Mouse (Mus musculus) neural tube, embryonic 15.5 days (tissue): ENCODE measurements around the gene Mta2. TPM values are rescaled to one million over a fixed set of nuclear protein-coding genes. Genes with fewer than 3 reads are reported as not detected.
"Not testable (repeated sequence)": the region's sequence is repeated elsewhere in the genome, so short reads cannot be mapped to it uniquely, and the experiment has no call there.

Experiments used
- ATAC-seq: fragments of 200-750 bp; cut with Nextera tagmentation; 2 replicates; pipeline ENCODE4 v1.8.0; 2017; ENCODE audit warnings: mild to moderate bottlenecking, moderate TSS enrichment, moderate library complexity; ENCODE audit not compliant: low FRiP score
- H3K27ac ChIP-seq: fragments of 300-500 bp; sonication (generic); replicated peaks from 2 replicates; pipeline ENCODE4 v1.5.1; 2015; ENCODE audit warnings: mild to moderate bottlenecking, inconsistent platforms
- H3K27me3 ChIP-seq: fragments of 300-500 bp; sonication (generic); replicated peaks from 2 replicates; pipeline ENCODE4 v1.6.1; 2015; ENCODE audit warnings: inconsistent platforms
- H3K36me3 ChIP-seq: fragments of 300-500 bp; sonication (generic); 2 replicates; pipeline ENCODE4 v1.6.1; 2015; ENCODE audit warnings: inconsistent platforms
- H3K4me1 ChIP-seq: fragments of 300-500 bp; sonication (generic); 2 replicates; pipeline ENCODE4 v1.6.1; 2015; ENCODE audit warnings: inconsistent platforms
- H3K4me2 ChIP-seq: fragments of 300-500 bp; sonication (generic); 2 replicates; pipeline ENCODE4 v1.6.1; 2015; ENCODE audit warnings: inconsistent platforms, mild to moderate bottlenecking, moderate library complexity
- H3K4me3 ChIP-seq: fragments of 300-500 bp; sonication (generic); replicated peaks from 2 replicates; pipeline ENCODE4 v1.5.1; 2015; ENCODE audit warnings: mild to moderate bottlenecking, inconsistent platforms
- H3K9ac ChIP-seq: fragments of 300-500 bp; sonication (generic); replicated peaks from 2 replicates; pipeline ENCODE4 v1.6.1; 2015; ENCODE audit warnings: mild to moderate bottlenecking, inconsistent platforms
- H3K9me3 ChIP-seq: fragments of 300-500 bp; sonication (generic); replicated peaks from 2 replicates; pipeline ENCODE4 v1.6.1; 2016; ENCODE audit warnings: inconsistent platforms
- WGBS: fragments of 180-500 bp; shearing (Covaris S2); methylation state at CpG from one replicate; pipeline ENCODE4 v1.1.7; 2015; ENCODE audit warnings: mixed read lengths; 5-methylcytosine and 5-hydroxymethylcytosine counted together
- polyA plus RNA-seq: library from polyadenylated mRNA; unstranded; fragments of >200 nt; fragmentation: Nextera tagmentation; extraction: Ambion mirVana; gene quantifications from 2 replicates; pipeline ENCODE4 v1.2.1, GENCODE M21; 2015

The Mta2 gene
- polyA plus RNA-seq, 1 experiment from 2014 or later = 94.8 TPM

DNA sequence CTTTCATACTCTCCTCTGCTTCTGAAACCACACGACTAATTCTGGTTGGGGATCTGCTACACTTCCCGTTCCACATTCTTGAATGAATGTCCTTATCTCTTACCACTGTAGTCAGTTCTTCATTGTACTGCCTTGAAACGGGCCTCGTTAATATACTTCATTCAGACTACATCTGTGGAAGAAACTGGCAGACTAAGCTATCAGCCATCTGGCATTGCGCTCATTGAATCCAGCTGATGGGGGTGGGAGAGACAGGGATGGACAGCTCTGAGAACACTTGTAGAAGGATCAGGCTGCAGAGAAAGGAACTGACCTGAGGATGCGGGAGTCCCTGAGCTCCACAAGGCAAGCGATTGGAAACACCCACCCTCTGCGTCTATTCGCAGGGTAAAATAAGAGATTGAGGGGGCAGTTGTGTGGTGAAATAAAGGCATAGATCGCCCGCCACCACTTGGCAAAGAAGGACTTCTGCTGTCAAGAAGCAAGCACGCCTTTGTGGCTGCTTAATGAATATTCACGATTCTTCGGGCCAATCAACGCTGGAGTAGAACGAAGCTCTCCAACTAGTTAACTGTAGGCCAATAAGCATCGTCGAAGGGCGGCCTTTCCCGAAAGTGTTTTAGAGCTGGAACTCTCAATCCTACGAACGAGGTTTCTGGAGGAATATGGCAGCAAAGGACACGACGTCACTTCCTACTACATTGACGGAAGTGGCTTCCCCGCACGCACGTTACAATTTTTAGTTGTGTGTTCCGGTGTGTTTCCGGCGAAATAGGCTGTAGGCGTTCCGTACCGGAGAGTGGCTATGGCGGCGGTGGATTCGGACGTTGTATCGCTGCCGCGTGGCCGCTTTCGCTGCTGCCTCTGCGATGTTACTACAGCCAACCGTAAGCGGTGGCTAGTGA lies 11.7 kb downstream of the Mta2 start, which contains the start of gene Tut1:
Gene Tut1 (plus strand): TSS at position 713 of the 905 bp plus-strand sequence.
- Histone ChIP-seq H3K36me3 (peaks cover 51% of the 10 kb centered on the region), H3K9ac (peak within 1 kb of the TSS; percentile 67), H3K4me2 (peak within 1 kb of the TSS; percentile 71), H3K27ac (peak within 1 kb of the TSS; percentile 88), H3K4me1 (peaks cover 39% of the 10 kb centered on the region), H3K9me3 (no peaks in the 10 kb centered on the region), H3K27me3 (no peaks in the 10 kb centered on the region), H3K4me3 (peak within 1 kb of the TSS; percentile 62)
- ATAC-seq = peak; percentile 94
- WGBS = 3% methylated on average over 46 of the region's 46 CpGs

DNA sequence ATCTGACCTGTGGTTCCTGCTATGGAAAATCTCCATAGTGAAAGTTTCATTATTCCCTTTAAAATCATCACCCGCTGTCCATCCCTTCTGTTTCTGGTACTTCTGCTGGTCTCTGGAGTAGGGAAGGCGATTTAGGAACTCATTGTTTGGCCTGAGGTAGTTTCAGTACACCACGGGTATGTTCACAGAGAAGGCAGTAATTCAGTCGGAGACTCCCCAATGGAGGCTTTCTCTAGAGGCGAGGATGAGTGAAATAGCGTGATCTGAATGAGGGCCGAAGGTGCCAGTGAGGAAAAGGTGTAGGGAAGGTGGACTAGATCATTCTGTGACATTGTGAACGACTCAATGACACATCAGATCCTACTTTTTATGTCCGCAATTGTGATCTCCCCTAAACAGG lies 12.5 kb downstream of the Mta2 start:
- peak overlapping the region; percentile 62 for H3K4me3 ChIP-seq
- ATAC-seq = no peak
- H3K9me3 ChIP-seq = no peaks in the 10 kb centered on the region
- H3K27me3 ChIP-seq = no peaks in the 10 kb centered on the region
- 5% methylated on average over 9 of the region's 9 CpGs for WGBS
- H3K27ac ChIP-seq = peak overlapping the region; percentile 79
- peak overlapping the region; percentile 67 for H3K9ac ChIP-seq
- peak overlapping the region; percentile 66 for H3K4me2 ChIP-seq
- H3K4me1 ChIP-seq = peaks cover 39% of the 10 kb centered on the region
- H3K36me3 ChIP-seq = peaks cover 49% of the 10 kb centered on the region

DNA sequence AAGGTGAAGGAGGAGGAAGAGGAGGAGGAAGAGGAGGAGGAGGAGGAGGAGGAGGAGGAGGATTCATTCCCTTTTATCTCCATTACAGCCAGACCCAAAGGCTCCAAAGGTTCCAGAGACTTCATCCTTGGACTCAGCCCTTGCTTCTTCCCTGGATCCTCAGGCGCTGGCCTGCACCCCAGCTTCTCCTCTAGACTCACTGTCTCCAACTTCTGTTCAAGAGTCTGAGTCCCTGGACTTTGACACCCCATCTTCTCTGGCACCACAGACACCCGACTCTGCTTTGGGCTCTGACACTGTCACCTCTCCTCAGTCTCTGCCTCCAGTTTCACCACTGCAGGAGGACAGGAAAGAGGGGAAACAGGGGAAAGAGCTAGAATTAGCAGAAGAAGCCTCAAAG lies 20.6 kb downstream of the Mta2 start:
- 96% methylated on average over 2 of the region's 2 CpGs for WGBS
- Histone ChIP-seq H3K4me3 (no peak overlapping the region), H3K36me3 (peaks cover 78% of the 10 kb centered on the region), H3K9me3 (no peaks in the 10 kb centered on the region), H3K4me1 (peaks cover 15% of the 10 kb centered on the region), H3K27me3 (no peaks in the 10 kb centered on the region), H3K4me2 (no peak overlapping the region), H3K9ac (no peak overlapping the region), H3K27ac (no peak overlapping the region)
- no peak for ATAC-seq

DNA sequence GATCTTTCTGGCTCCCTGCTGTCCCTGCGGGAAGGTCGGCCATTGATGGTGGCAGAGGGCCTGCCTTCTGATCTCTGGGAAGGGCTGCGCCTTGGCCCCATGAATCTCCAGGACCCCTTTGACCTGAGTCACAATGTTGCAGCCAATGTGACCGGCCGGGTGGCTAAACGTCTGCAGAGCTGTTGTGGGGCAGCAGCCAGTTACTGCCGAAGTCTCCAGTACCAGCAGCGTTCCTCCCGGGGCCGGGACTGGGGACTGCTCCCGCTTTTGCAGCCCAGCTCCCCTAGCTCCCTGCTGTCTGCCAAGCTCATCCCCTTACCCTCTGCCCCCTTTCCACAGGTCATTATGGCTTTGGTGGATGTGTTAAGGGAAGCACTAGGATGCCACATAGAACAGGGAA lies 23.4 kb downstream of the Mta2 start:
- ATAC-seq = no peak
- H3K36me3 ChIP-seq = peaks cover 71% of the 10 kb centered on the region
- peaks cover 31% of the 10 kb centered on the region for H3K4me1 ChIP-seq
- H3K4me3 ChIP-seq = no peak overlapping the region
- H3K9me3 ChIP-seq = no peaks in the 10 kb centered on the region
- H3K4me2 ChIP-seq = no peak overlapping the region
- 89% methylated on average over 11 of the region's 11 CpGs for WGBS
- no peaks in the 10 kb centered on the region for H3K27me3 ChIP-seq
- no peak overlapping the region for H3K9ac ChIP-seq
- H3K27ac ChIP-seq = no peak overlapping the region

DNA sequence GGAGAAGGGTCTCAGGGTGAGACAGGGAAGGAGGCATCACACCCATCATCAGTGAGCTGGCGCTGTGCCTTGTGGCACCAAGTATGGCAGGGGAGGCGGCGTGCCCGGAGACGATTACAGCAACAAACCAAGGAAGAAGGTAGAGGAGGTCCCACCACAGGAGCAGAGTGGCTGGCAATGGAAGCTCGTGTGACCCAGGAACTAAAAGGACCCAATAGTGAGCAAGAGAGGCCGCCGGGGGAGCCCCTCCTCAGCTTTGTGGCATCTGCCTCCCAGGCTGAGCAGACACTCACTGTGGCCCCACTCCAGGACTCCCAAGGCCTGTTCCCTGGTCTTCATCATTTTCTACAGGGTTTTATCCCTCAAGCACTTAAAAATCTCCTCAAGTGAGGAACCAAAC lies 24.1 kb downstream of the Mta2 start:
- Histone ChIP-seq H3K36me3 (peaks cover 71% of the 10 kb centered on the region), H3K9ac (peak overlapping the region; percentile 32), H3K4me3 (peak overlapping the region; percentile 66; the same call in 1 of the 2 replicates), H3K4me1 (peaks cover 31% of the 10 kb centered on the region), H3K27ac (peak overlapping the region; percentile 83; the same call in 1 of the 2 replicates), H3K4me2 (peak overlapping the region; percentile 79), H3K27me3 (no peaks in the 10 kb centered on the region), H3K9me3 (no peaks in the 10 kb centered on the region)
- 82% methylated on average over 8 of the region's 8 CpGs for WGBS
- ATAC-seq = no peak

DNA sequence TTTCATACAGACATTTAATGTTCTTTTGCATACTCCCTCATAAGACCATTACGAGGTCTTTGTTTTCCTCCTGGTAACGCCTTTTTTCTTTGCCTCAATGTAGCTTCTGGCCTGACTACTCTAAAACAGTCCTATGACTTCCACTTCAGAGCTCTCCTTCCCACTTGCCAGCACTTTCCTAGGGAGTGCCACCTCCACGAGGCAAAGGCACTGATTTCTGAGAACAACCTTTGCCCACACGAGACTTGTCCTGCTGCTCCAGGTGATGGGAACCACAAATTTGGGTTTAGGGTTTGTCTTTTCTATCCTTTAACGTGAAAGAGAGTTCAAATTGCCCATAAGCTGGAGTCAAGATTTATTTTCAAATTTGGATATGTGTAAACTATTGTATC lies 24.5 kb downstream of the Mta2 start:
- H3K27ac ChIP-seq = peak overlapping the region; percentile 83
- peaks cover 71% of the 10 kb centered on the region for H3K36me3 ChIP-seq
- no peak for ATAC-seq
- H3K27me3 ChIP-seq = no peaks in the 10 kb centered on the region
- H3K4me1 ChIP-seq = peaks cover 31% of the 10 kb centered on the region
- peak overlapping the region; percentile 79 for H3K4me2 ChIP-seq
- WGBS = 42% methylated on average over 5 of the region's 5 CpGs
- no peaks in the 10 kb centered on the region for H3K9me3 ChIP-seq
- peak overlapping the region; percentile 46 for H3K9ac ChIP-seq
- peak overlapping the region; percentile 66 for H3K4me3 ChIP-seq

DNA sequence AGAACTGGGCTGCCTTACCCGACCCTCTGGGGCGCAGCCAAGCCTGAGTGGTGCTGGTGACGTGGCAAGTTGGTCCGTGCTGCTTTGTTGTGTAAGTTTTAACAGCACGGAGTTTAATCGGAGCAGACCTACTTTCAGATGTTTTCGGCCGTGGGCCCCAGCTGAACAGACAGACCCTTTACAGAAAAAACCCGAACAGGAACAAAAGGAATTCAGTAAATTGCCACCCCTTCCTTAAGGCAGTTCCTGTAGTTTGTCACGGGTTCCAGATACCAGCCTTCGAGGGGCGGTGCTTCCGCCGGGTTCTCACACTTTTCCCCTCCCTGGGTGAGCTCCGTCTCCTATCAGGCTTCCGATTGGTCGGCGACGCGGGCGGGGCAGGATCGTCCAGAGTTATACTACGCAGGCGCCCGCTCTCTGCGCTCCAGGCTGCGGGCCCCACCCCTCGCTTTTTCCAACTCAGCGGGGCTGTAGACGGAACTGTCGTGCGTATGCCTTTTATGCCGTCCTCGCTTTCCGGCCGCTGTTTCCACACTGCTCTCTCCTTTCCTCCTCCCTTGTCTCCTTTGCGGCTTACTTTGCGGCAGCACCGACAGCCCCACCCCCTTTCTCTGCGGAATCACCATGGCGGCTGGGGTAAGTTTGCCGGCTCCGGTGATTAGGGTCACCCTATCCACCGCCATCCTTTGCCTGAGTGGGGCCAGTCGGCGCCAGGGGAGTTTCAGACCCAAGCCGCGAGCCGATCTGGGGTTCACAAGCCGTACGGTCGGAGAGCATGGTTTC lies 25.1 kb downstream of the Mta2 start, which contains the start of gene Eef1g:
Gene Eef1g (plus strand): TSS at position 452 of the 783 bp plus-strand sequence.
- peaks cover 71% of the 10 kb centered on the region for H3K36me3 ChIP-seq
- peak within 1 kb of the TSS; percentile 79 for H3K4me2 ChIP-seq
- ATAC-seq = peak; percentile 98
- H3K9ac ChIP-seq = peak within 1 kb of the TSS; percentile 89
- under 1% methylated on average over 52 of the region's 52 CpGs for WGBS
- H3K9me3 ChIP-seq = no peaks in the 10 kb centered on the region
- no peaks in the 10 kb centered on the region for H3K27me3 ChIP-seq
- peak within 1 kb of the TSS; percentile 66 for H3K4me3 ChIP-seq
- peaks cover 31% of the 10 kb centered on the region for H3K4me1 ChIP-seq
- peak within 1 kb of the TSS; percentile 86 for H3K27ac ChIP-seq

DNA sequence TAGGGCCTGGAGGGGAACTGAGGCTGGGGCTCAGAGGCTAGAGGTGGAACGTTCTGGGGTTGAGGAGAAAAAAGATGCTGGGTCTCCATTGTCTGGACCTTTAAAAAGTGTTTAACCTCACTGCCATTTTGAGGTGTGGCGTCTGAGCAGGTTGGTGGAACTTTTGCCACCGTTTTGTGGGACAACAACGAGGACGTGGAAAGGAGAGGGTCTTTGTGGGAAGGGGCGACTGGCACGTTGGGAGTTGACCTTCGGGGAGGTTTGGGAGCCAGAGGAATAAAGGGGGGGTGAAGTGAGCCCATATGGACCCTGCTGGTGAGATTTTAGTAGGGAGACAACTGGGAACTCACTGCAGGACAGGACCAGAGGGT lies 25.7 kb downstream of the Mta2 start:
- Histone ChIP-seq H3K4me3 (peak overlapping the region; percentile 66), H3K27me3 (no peaks in the 10 kb centered on the region), H3K4me1 (peaks cover 31% of the 10 kb centered on the region), H3K36me3 (peaks cover 72% of the 10 kb centered on the region), H3K9me3 (no peaks in the 10 kb centered on the region), H3K4me2 (peak overlapping the region; percentile 79), H3K27ac (peak overlapping the region; percentile 86), H3K9ac (peak overlapping the region; percentile 89)
- 0% methylated on average over 8 of the region's 8 CpGs for WGBS
- peak; percentile 25 for ATAC-seq

DNA sequence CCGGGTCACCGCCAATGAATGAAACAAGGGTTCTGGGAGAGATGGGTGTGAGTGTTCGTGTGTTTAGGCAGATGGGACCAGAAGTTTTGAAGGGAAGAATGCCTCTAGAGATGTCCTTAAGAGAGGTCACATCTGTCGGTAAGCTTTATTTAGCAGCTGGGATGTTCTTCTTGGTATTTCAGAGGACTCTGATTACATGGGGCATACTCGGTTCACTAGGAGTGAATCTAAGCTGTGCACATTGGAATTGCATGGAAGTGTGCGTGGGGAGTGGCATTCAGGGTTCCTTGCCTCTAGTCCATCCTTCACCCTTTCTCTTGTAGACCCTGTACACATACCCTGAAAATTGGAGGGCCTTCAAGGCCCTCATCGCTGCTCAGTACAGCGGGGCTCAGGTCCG lies 26.2 kb downstream of the Mta2 start:
- Histone ChIP-seq H3K4me3 (peak overlapping the region; percentile 66), H3K4me2 (peak overlapping the region; percentile 79), H3K27ac (peak overlapping the region; percentile 86), H3K9ac (peak overlapping the region; percentile 89), H3K9me3 (no peaks in the 10 kb centered on the region), H3K4me1 (peaks cover 31% of the 10 kb centered on the region), H3K27me3 (no peaks in the 10 kb centered on the region), H3K36me3 (peaks cover 72% of the 10 kb centered on the region)
- ATAC-seq = no peak
- 8% methylated on average over 9 of the region's 9 CpGs for WGBS

DNA sequence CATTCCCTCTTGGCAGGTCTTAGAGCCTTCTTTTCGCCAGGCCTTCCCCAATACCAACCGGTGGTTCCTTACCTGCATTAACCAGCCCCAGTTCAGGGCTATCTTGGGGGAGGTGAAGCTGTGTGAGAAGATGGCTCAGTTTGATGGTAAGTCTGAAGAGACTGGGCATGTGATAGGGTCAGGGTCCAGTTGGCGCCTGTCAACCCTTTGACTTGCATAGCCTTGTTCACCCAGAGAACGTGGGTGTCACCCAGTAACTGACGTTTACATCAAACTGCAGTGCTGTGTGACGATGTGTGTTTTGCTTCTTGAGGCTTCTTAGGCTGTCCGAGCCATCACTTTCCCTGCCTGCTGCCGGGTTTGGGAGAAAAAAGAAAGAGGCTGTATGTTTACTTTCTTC lies 30.8 kb downstream of the Mta2 start:
- 87% methylated on average over 8 of the region's 8 CpGs for WGBS
- not testable (repeated sequence) for H3K27me3 ChIP-seq, H3K4me3 ChIP-seq, H3K27ac ChIP-seq, H3K9me3 ChIP-seq, ATAC-seq, H3K9ac ChIP-seq, H3K4me2 ChIP-seq
- Histone ChIP-seq H3K36me3 (peaks cover 84% of the 10 kb centered on the region), H3K4me1 (peaks cover 20% of the 10 kb centered on the region)

DNA sequence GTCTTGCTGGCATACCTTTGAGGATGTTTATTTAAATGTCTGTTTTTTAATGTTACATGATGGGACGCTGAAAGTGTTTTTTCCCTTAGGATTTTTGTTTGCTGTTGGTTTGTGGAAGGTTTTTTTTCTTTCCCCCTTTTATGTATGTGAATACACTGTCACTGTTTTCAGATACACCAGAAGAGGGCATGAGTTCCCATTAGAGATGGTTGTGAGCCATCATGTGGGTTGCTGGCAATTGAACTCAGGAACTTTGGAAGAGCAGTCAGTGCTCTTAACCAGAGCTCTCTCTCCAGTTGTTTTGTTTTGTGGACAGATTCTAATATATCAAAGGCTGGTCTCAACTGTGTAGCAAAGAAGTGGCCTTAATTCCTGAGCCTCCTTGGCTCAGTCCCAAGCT lies 33.0 kb downstream of the Mta2 start:
- WGBS = 89% methylated on average over 1 of the region's 1 CpGs
- 0 out of 2 replicates have a peak, but pooled peaks cover 4% of the 10 kb centered on the region for H3K4me1 ChIP-seq
- no peaks in the 10 kb centered on the region for H3K9me3 ChIP-seq
- no peak overlapping the region for H3K27ac ChIP-seq
- H3K27me3 ChIP-seq = no peaks in the 10 kb centered on the region
- no peak overlapping the region for H3K4me2 ChIP-seq
- H3K4me3 ChIP-seq = no peak overlapping the region
- peaks cover 94% of the 10 kb centered on the region for H3K36me3 ChIP-seq
- no peak overlapping the region for H3K9ac ChIP-seq
- ATAC-seq = no peak
